Mouse (Mus musculus): ENCODE measurements around the gene Gm16253. TPM values are rescaled to one million over a fixed set of nuclear protein-coding genes. Genes with fewer than 3 reads are reported as not detected.

The Gm16253 gene
- total RNA-seq, 1 experiment from 2014 or later, result not detected

DNA sequence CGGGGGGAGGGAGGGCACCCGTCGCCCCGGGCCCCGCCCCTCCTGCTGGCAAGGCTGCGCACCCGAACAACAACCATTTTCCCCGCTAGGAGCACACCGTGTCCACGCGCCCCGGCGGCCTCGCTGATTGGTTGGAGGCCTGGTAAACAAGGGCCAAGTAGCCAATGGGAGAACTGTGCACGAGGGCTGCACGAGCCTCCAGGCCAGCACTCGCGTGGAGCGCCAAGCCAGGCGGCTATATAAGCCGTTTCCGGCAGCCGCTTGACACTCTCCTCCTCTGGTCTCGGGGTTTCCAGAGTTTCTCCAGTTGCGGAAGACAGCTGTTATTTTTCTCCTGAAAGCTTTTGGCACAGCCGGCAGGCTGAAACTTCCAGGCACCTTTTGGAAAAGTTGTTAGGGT is 19.1 kb upstream of the Gm16253 start, which contains the start of gene Txnip:
Gene Txnip (plus strand): TSS at position 264 of the 400 bp plus-strand sequence.
- DNase-seq, result peak; percentile 100

DNA sequence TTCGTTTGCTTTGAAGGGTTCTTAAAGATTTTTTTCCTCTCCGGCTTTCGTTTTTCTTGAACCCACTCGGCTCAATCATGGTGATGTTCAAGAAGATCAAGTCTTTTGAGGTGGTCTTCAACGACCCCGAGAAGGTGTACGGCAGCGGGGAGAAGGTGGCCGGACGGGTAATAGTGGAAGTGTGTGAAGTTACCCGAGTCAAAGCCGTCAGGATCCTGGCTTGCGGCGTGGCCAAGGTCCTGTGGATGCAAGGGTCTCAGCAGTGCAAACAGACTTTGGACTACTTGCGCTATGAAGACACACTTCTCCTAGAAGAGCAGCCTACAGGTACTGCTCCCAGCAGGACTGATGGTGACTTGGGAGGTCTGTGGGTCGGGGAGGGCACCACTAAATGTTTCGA is 18.6 kb upstream of the Gm16253 start:
- DNase-seq, result peak; percentile 63

DNA sequence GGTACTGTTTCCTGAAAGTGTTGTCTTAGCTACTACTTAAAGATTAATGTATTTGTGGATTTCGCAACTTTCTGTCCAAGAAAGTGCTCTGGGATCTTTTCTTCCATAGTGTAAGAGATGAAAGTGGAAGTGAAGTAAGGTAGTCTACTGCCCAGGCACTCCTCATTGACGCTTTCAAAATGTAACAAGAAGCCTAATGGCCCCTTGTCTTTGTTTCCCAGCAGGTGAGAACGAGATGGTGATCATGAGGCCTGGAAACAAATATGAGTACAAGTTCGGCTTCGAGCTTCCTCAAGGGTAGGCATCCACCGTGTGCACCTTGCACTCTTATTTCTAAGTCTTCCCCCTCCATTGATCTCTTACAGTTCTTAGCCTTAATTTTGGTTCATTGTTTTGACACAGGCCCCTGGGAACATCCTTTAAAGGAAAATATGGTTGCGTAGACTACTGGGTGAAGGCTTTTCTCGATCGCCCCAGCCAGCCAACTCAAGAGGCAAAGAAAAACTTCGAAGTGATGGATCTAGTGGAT is 18.1 kb upstream of the Gm16253 start:
- no peak for DNase-seq

GRCm38 (mm10) chr3:96559398-96559910 is 17.3 kb upstream of the Gm16253 start:
- no peak for DNase-seq

- DNase-seq, result peak; percentile 44
These were observed 16.6 kb upstream of the Gm16253 start for GRCm38 (mm10) chr3:96559911-96560850.

DNA sequence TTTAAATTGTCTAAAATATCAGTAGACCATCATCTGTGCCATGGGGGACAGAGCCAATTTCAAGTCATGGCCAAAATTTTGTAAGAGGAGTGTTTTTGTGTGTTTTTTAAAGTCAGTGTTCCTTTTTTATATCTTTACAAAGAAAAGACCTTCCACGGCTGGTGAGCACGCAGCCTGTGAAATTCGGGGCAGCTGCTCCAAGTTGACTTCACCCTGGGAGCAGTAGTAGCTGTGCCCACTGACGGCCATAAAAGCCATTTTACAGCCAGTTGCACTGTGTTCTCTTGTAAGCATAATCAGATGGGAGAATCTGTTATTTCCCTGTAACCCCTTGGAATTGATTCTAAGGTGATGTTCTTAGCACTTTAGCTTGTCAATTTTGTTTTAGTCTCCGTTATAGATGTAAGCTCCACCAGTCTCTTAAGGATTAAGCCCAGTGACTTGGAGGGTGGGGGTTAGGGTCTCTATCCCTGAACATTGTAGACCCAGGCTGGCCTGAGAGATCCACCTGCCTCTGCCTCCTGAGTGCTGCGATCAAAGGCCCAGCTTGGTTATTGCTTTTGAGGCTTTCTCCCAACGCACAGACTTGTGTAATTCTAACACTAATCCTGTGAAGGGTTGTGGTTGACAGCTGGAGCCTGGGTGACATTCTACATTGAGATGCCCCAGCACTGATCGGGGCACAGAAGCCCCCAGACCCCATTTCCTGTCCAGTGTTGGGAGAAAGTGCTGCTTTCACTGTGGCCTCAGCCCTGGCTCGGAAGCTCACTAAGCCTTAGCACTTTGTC is 15.7 kb upstream of the Gm16253 start:
- DNase-seq, result peak; percentile 16

DNA sequence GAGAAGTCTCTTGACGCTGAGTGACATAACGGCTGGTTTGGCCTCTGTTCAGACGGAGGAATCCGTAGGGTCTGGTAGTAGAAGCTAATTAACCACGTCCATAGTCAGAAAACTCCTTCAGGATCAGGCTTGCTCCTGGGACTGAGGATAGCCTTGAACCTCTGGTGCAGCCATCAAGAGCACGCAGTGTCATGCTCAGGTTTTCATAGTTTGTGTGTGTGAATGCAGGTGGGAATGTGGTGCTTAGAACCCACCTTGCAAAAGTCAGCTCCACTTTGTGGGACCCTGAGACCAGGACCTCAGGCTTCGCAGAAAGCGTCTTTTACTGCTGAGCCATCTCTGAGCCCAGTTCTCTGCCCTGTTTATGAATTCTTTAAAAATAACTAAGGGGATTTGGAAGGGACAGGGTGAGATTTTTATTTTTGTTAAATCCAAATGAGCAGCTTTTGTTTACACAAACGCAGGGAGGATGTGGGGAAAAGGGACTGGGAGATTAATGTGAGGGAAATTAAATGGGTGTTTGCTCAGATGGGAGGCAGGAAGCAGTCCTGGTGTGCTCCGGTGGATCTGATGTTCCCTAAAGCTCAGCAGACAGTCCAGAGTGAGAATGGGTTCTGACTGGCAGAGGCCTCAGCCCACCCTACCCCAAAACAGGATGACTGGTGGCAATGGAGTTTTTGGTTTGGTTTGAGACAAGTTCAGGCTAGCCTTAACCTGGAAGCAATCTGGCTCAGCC is 14.7 kb upstream of the Gm16253 start:
- DNase-seq, result peak; percentile 59

DNA sequence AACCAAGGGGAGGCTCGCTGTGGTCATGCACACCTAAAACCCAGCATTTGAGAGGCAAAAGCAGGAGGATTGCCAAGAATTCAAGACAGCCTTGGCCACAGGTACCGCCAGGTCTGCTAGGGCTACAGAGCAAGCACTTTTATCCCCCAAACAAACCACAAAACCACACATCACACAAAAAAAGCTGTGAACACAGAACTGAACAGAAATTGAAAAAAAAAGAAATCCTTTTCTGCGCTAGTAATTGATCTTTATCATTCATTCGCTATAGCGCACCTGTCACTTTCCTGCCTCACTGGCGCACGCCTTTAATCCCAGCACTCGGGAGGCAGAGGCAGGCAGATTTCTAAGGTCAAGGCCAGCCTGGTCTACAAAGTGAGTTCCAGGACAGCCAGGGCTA is 13.5 kb upstream of the Gm16253 start:
- DNase-seq, result peak; percentile 64

- DNase-seq, result peak; percentile 52
These were observed 12.7 kb upstream of the Gm16253 start for GRCm38 (mm10) chr3:96563911-96564632.

DNA sequence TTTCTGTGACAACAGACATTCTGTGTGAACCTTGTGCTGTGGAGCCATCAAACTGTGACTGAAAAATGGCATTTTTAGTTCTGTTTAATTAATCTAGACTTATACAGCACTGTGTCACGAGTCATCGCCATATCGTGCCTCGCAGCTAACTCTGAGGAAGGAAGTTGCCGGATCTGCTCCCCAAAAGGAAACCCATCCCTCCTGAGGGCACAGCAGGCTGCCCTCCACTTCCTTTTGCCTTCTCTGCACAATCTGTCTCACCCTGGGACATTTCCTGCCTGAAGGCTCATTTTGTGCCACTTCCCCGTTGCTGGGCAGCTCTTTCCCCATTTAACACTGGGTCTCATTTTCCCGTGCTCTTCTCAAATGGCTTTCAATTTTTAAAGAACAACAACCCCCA is 12.2 kb upstream of the Gm16253 start:
- DNase-seq, result peak; percentile 66

DNA sequence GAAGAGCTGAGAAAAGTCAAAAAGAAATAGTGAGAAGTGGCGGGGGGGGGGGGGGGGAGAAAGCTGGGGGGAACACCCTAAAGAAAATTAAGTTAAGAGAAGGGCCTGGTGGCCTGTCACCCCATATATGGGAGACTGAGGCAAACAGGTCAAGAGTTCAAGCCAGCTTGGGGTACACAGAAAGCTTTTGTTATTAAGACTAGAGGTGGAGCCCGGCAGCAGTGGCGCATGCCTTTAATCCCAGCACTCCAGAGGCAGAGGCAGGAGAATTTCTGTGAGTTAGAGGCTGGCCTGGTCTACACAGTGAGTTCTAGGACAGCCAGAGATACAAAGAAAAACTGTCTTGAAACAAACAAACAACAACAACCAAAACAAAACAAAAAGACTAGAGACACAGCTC is 11.7 kb upstream of the Gm16253 start:
- DNase-seq, result no peak

DNA sequence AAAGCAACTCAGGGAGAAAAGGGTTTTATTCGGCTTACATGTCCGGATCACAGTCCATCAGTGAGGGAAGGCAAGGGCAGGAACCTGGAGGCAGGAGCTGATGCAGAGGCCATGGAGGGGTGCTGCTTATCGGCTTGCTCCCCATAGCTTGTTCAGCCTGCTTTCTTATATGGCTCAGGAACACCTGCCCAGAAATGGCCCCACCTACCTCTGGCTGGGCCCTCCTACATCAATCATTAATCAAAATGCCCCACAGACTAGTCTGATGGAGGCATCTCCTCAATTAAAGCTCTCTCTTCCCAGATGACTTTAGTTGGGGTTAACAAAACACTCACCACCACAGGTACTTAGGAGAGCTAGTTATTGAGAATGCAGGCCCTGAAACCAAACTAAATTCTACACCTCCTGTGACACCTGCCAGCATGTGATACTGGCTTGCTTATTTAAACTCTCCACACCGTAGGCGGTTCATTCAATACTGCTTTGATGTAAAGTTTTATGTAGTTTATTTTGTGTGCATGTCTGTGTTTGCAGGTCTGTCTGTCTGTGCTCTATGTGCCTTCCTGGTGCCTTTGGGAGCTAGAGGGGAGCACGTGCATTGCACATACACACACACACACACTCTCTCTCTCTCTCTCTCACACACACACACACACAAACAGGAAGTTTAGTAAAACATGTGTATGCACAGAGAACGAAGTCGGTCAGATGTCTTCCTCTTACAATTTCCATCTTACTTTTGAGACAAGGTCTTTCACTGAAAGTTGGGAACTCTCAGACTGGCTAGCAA is 9.9 kb upstream of the Gm16253 start:
- DNase-seq, result no peak

- no peak for DNase-seq
These were observed 8.2 kb upstream of the Gm16253 start for GRCm38 (mm10) chr3:96568605-96569004.

DNA sequence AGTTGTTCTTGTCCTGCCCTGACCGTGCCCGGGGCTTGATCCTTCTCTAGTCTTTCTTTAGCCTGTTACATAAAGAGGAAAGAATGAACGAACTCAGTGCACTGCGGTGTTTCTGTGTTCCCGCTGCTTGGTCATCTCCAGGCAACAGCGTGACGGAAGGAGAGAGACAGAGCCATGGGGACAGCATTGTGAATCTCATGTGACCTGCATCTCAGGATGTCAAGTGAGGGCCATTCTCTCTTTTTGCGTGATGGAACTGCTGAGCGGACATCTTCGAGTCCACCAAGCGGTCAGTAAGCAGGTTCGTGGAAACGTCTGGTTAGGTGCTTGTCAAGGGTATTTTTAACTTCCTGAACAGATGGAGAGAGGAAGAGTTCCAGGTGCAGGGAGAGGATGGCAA is 7.3 kb upstream of the Gm16253 start:
- no peak for DNase-seq

- DNase-seq, result no peak
These were observed 6.7 kb upstream of the Gm16253 start for GRCm38 (mm10) chr3:96569966-96570605.

GRCm38 (mm10) chr3:96570643-96571042 is 6.1 kb upstream of the Gm16253 start:
- DNase-seq, result no peak

- no peak for DNase-seq
These were observed 5.4 kb upstream of the Gm16253 start for GRCm38 (mm10) chr3:96571336-96571735.

DNA sequence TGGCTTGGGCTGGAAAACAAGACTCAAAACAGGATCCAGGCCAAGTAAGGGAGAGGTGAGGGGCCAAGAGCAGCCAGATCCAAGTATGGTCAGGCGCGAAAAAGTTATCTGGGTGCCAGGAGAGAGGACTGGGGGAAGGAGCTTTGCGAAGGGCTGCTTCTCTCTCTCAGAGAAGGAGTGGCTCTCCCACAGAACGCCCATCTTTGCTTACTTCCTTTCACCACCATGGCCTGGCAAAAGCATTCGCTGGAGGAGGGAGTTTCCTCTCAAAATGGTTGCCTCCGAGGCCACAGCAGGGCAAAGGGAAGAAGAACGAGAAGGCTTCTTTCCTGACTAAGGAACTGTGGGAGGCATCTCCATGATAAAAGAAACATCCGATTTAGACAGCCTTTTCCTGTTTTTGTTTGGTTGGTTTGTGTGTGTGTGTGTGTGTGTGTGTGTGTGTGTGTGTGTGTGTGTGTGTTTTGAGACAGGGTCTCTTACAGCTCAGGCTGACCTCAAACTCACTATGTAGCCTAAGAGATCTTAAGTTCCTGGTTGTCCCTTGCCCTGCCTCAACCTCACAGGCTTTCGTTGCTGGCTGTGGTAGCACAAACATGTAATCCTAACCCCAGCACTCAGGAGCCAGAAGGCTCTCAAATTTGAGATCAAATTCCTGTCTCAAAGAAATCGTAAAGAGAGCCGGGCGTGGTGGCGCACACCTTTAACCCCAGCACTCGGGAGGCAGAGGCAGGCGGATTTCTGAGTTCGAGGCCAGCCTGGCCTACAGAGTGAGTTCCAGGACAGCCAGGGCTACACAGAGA is 4.7 kb upstream of the Gm16253 start:
- DNase-seq, result peak; percentile 71
